Mouse (Mus musculus): Measurements from ENCODE around the gene Cep41. TPM values are rescaled to one million over a fixed set of nuclear protein-coding genes. Genes with fewer than 3 reads are reported as not detected.

The Cep41 gene
- polyA plus RNA-seq, 1 experiment from 2014 or later: 22.1 TPM

DNA sequence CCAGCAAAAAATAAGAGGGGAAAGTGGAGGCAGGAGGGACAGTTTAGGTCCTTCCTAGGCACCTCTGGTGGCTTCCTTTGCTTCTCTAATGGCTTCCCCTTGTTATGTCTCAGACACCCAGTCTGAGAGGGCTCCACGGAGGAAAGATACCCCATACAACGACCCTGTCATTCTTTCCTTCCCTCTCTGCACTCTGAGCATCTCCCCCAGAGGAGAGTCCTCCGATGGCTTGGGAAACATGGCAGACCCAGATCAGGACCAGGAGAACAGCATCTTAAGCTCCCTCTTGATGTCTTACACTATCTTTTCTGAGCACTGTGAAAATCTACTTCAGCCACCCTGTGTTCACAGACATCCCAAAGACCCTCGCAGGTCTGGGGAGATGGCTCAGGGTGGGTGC is 77.8 kb downstream of the Cep41 start:
- no peaks in the 10 kb centered on the region for H3K36me3 ChIP-seq (replicated peaks)
- no peaks in the 10 kb centered on the region for H3K27me3 ChIP-seq (ENCODE audit: poor library complexity, severe bottlenecking)
- H3K9me3 ChIP-seq: no peaks in the 10 kb centered on the region
- H3K4me1 ChIP-seq: peaks cover 98% of the 10 kb centered on the region
- peak overlapping the region; percentile 91 for H3K27ac ChIP-seq
- DNase-seq (ENCODE audit: extremely low spot score, low spot score): no peak
- WGBS: 16% methylated on average over 4 of the region's 4 CpGs
- H3K4me3 ChIP-seq: peak overlapping the region; percentile 42

GRCm38 (mm10) chr6:30614251-30614650 is 79.3 kb downstream of the Cep41 start:
- H3K4me1 ChIP-seq: peaks cover 96% of the 10 kb centered on the region
- peak overlapping the region; percentile 91 for H3K27ac ChIP-seq
- H3K9me3 ChIP-seq: no peaks in the 10 kb centered on the region
- H3K27me3 ChIP-seq (ENCODE audit: poor library complexity, severe bottlenecking): no peaks in the 10 kb centered on the region
- DNase-seq (ENCODE audit: extremely low spot score, low spot score): no peak
- H3K36me3 ChIP-seq (replicated peaks): no peaks in the 10 kb centered on the region
- no peak overlapping the region for H3K4me3 ChIP-seq
- WGBS: 82% methylated on average over 6 of the region's 6 CpGs

DNA sequence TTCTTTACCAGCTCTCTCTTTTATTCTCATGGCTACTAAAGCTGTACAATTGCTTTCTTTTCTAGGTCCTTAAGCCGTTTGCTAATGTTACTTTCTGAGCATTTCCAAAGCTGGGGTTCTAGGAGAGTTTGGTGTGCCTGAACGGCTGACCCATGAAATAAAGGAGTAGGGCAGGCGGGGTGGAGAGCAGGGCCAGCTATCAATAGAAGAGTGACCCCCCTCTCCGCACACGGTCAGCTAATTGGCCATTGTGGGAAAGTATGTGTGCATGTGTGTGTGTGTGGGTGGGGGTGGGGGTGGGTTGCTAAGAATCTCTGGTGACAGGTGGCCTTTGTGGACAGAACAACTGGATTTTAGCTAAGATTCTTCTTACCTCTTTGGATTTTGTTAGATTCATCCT is 82.3 kb downstream of the Cep41 start:
- no peaks in the 10 kb centered on the region for H3K9me3 ChIP-seq
- peak; percentile 50 for DNase-seq (ENCODE audit: extremely low spot score, low spot score)
- 26% methylated on average over 5 of the region's 5 CpGs for WGBS
- H3K27me3 ChIP-seq (ENCODE audit: poor library complexity, severe bottlenecking): no peaks in the 10 kb centered on the region
- peaks cover 66% of the 10 kb centered on the region for H3K4me1 ChIP-seq
- H3K4me3 ChIP-seq: no peak overlapping the region
- peak overlapping the region; percentile 87 for H3K27ac ChIP-seq
- no peaks in the 10 kb centered on the region for H3K36me3 ChIP-seq (replicated peaks)

DNA sequence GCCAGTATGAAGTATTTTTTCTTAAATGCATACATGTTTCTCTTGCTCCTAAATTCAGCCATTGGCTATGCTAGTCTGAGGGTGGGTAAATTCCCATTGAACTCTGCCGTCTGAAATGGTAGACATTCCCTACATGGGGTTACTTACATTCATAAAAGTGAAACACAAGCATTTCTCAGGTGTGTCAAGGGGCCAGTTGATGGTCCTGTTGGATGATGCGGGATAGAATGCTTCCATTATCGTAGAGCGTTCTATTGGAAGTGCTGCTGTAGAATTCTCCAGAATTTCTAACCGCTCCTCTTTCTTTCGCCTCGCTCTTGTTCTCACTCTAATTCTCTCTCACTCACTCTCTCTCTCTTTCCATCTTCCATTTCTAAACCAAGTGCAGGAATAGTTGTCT is 82.8 kb downstream of the Cep41 start, which contains the start of gene Cpa5:
Gene Cpa5 (plus strand): TSS at position 301 of the 400 bp plus-strand sequence.
- H3K36me3 ChIP-seq (replicated peaks): no peaks in the 10 kb centered on the region
- no peaks in the 10 kb centered on the region for H3K9me3 ChIP-seq
- peaks cover 60% of the 10 kb centered on the region for H3K4me1 ChIP-seq
- H3K4me3 ChIP-seq: no peak within 1 kb of the TSS
- WGBS: 68% methylated on average over 7 of the region's 7 CpGs
- H3K27me3 ChIP-seq (ENCODE audit: poor library complexity, severe bottlenecking): no peaks in the 10 kb centered on the region
- DNase-seq (ENCODE audit: extremely low spot score, low spot score): no peak
- H3K27ac ChIP-seq: peak within 1 kb of the TSS; percentile 87

- WGBS: 85% methylated on average over 5 of the region's 5 CpGs
- Histone ChIP-seq H3K4me1 (peaks cover 16% of the 10 kb centered on the region), H3K9me3 (no peaks in the 10 kb centered on the region), H3K36me3 (replicated peaks) (no peaks in the 10 kb centered on the region), H3K27me3 (ENCODE audit: poor library complexity, severe bottlenecking) (no peaks in the 10 kb centered on the region), H3K4me3 (no peak overlapping the region), H3K27ac (0 out of 2 replicates have a peak overlapping the region, but pooled peaks have one; percentile 64)
- DNase-seq (ENCODE audit: extremely low spot score, low spot score): no peak
Observed at GRCm38 (mm10) chr6:30605672-30606071, 87.9 kb downstream of the Cep41 start.

DNA sequence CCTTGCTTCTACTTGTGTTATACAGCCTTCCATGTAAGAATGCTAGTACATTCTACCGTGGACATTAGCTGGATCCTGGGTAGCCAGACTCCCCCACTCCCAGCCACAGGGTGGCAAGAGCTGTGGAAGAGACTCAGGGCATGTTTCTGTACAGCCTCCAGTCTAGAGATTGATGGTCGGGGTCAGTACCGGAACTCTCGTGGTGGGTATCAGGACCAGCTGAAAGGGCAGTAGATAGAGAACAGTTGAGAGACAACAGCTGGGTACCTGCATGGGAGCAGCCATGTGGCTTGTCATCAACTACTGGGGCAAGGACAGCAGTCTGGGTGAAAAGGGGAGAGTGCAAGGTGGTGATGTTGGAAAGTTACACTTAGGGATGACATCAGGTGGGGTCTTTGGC is 88.4 kb downstream of the Cep41 start:
- 93% methylated on average over 4 of the region's 4 CpGs for WGBS
- peaks cover 12% of the 10 kb centered on the region for H3K4me1 ChIP-seq
- no peaks in the 10 kb centered on the region for H3K9me3 ChIP-seq
- peak overlapping the region; percentile 64 for H3K27ac ChIP-seq
- H3K4me3 ChIP-seq: no peak overlapping the region
- no peak for DNase-seq (ENCODE audit: extremely low spot score, low spot score)
- no peaks in the 10 kb centered on the region for H3K27me3 ChIP-seq (ENCODE audit: poor library complexity, severe bottlenecking)
- no peaks in the 10 kb centered on the region for H3K36me3 ChIP-seq (replicated peaks)

- Histone ChIP-seq H3K9me3 (no peaks in the 10 kb centered on the region), H3K4me1 (peaks cover 8% of the 10 kb centered on the region; the same call in 1 of the 2 replicates), H3K4me3 (no peak overlapping the region), H3K27me3 (ENCODE audit: poor library complexity, severe bottlenecking) (no peaks in the 10 kb centered on the region), H3K36me3 (replicated peaks) (no peaks in the 10 kb centered on the region), H3K27ac (peak overlapping the region; percentile 62)
- DNase-seq (ENCODE audit: extremely low spot score, low spot score): no peak
- WGBS: 76% methylated on average over 7 of the region's 7 CpGs
Observed at GRCm38 (mm10) chr6:30604342-30604867, 89.1 kb downstream of the Cep41 start.

MicroRNA genes within 50 kb of the gene (microRNA counts, 519-probe panel; counts per million panel counts)
- 5,517 counts per million, percentile 88 among the panel's probes with 10 or more counts for microRNA mmu-miR-335-3p
- 8,374 counts per million, percentile 98 among the panel's probes with 10 or more counts for microRNA mmu-miR-335-5p

Small RNA genes lying within 50 kb of the gene (microRNA-seq; reads per million reads assigned to microRNA genes)
- 162,620 reads per million, percentile 100 among the genes with 10 or more reads in this experiment for gene Mir335

Other genes starting within 250 kb of the Cep41 start
- gene Tmem209, start 184.0 kb downstream of the Cep41 start, polyA plus RNA-seq (2016; fragmentation: Nextera tagmentation; extraction: Ambion mirVana): 54.3 and 56.6 TPM in 2 replicates
- gene Ssmem1, start 183.9 kb downstream of the Cep41 start, polyA plus RNA-seq (2016; fragmentation: Nextera tagmentation; extraction: Ambion mirVana): 0.16 and 0.34 TPM in 2 replicates
- gene Cpa2, start 152.2 kb downstream of the Cep41 start, polyA plus RNA-seq (2016; fragmentation: Nextera tagmentation; extraction: Ambion mirVana): 11.9 and 15.6 TPM in 2 replicates
- gene Cpa4, start 125.4 kb downstream of the Cep41 start, polyA plus RNA-seq (2016; fragmentation: Nextera tagmentation; extraction: Ambion mirVana): 2.9 and 3.4 TPM in 2 replicates
- 0.51 and 0.84 TPM in 2 replicates for gene Cpa5, start 82.7 kb downstream of the Cep41 start, polyA plus RNA-seq (2016; fragmentation: Nextera tagmentation; extraction: Ambion mirVana)
- 0.21 TPM in 1 of 2 replicates, not detected in the other for gene Cpa1, start 54.5 kb downstream of the Cep41 start, polyA plus RNA-seq (2016; fragmentation: Nextera tagmentation; extraction: Ambion mirVana)
- 2,195 and 2,268 TPM in 2 replicates for gene Mest, start 29.8 kb upstream of the Cep41 start, polyA plus RNA-seq (2016; fragmentation: Nextera tagmentation; extraction: Ambion mirVana)
- 29.7 and 31.0 TPM in 2 replicates for gene Copg2, start 203.0 kb upstream of the Cep41 start, polyA plus RNA-seq (2016; fragmentation: Nextera tagmentation; extraction: Ambion mirVana)
- 0.17 TPM in 1 of 2 replicates, not detected in the other for gene Tsga13, start 221.8 kb upstream of the Cep41 start, polyA plus RNA-seq (2016; fragmentation: Nextera tagmentation; extraction: Ambion mirVana)